ENCODE assay signal across 10 mouse cellular contexts in genomic region chr8:126876300-126877038, GRCm38 (mm10).
DNase-seq lines count a peak whose midpoint lies in the region; ATAC-seq and TF ChIP-seq lines count a peak whose summit lies in the region.
"Had no signal": no experiment of that assay in that cellular context is flagged by ENCODE, and none has a peak within 500 bp of the region (broad histone marks: within the 10 kb centered on the region; RNA-seq: fewer than 3 reads in every experiment).

No protein-coding gene starts in this region.

- H3K9me3 ChIP-seq in liver, embryonic 15.5 days (replicated peaks), result no peaks in the 10 kb centered on the region
- H3K9me3 ChIP-seq in midbrain, embryonic 10.5 days (replicated peaks), result no peaks in the 10 kb centered on the region
- H3K9me3 ChIP-seq: heart, embryonic 13.5 days had no signal

- ATAC-seq in Patski, result peak; percentile 35
- peak; percentile 27 for ATAC-seq in liver, embryonic 15.5 days (ENCODE audit: insufficient read depth)

- WGBS in liver, embryonic 15.5 days (ENCODE audit: insufficient replicate concordance), result 58% methylated on average over 9 of the region's 9 CpGs
- WGBS in midbrain, embryonic 10.5 days, result 65% methylated on average over 9 of the region's 9 CpGs

- peaks cover 16% of the 10 kb centered on the region; the same call in 1 of the 2 replicates for H3K4me1 ChIP-seq in liver, embryonic 15.5 days (replicated peaks)
- 0 out of 2 replicates have a peak, but pooled peaks cover 8% of the 10 kb centered on the region for H3K4me1 ChIP-seq in midbrain, embryonic 10.5 days

- in situ Hi-C loops in Patski (cut with MboI; ENCODE audit: low pct_unique_long_range_greater_than_20kb), result no loop called here

- H3K27me3 ChIP-seq in Patski, result no peaks in the 10 kb centered on the region
- H3K27me3 ChIP-seq in liver, embryonic 15.5 days, result no peaks in the 10 kb centered on the region
- no peaks in the 10 kb centered on the region for H3K27me3 ChIP-seq in midbrain, embryonic 10.5 days (ENCODE audit: low read depth, poor library complexity, severe bottlenecking)
- H3K27me3 ChIP-seq: heart, embryonic 13.5 days had no signal

- no peak overlapping the region for H3K4me3 ChIP-seq in liver, embryonic 15.5 days (replicated peaks)
- H3K4me3 ChIP-seq in midbrain, embryonic 10.5 days, result no peak overlapping the region
- H3K4me3 ChIP-seq: heart, embryonic 13.5 days had no signal

- peak; percentile 70 for DNase-seq in adrenal gland, postnatal 10 days
- no peak for DNase-seq in adrenal gland, postnatal 4 days (ENCODE audit: low spot score in 2 of 2)
- peak; percentile 93 for DNase-seq in Patski (ENCODE audit: low read depth, low spot score)
- DNase-seq in induced T-regulatory cell, adult 2 months (ENCODE audit: low read depth), result peak; percentile 37
- no peak for DNase-seq in layer of hippocampus, adult 9-11 months
- no peak for DNase-seq in midbrain, embryonic 10.5 days (ENCODE audit: low spot score)
- DNase-seq in layer of hippocampus, postnatal 25 days (ENCODE audit: extremely low spot score in 1 of 2, low spot score in 1 of 2), result no peak
- DNase-seq: thymus, postnatal 36 days had no signal

- no peak overlapping the region for H3K9ac ChIP-seq in liver, embryonic 15.5 days

- CTCF ChIA-PET in Patski (lab: Charles Lee), result interaction anchor here (2.1 to 2.2 kb wide), 2 partner anchors 22 to 27 kb away, joined by 5 to 6 read pairs; no protein-coding TSS in a partner anchor

- no peaks in the 10 kb centered on the region for H3K36me3 ChIP-seq in liver, embryonic 15.5 days (replicated peaks)
- no peaks in the 10 kb centered on the region for H3K36me3 ChIP-seq in midbrain, embryonic 10.5 days
- H3K36me3 ChIP-seq: heart, embryonic 13.5 days had no signal

- peak overlapping the region; percentile 64; the same call in 1 of the 2 replicates for H3K27ac ChIP-seq in liver, embryonic 15.5 days (replicated peaks)
- no peak overlapping the region for H3K27ac ChIP-seq in midbrain, embryonic 10.5 days (replicated peaks)

- POLR2A ChIA-PET in Patski (lab: Charles Lee), result no interaction called here

- no peak for TF ChIP-seq CTCF in Patski (IDR thresholded peaks at IDR 0.05)

- H3K4me2 ChIP-seq in liver, embryonic 15.5 days, result peak overlapping the region; percentile 14; the same call in 1 of the 2 replicates
- H3K4me2 ChIP-seq: heart, embryonic 13.5 days had no signal

Comparison
In these comparisons a context has a peak if more than half of its experiments do, and no peak if none do; other contexts are left out.
1. DNase-seq: peak in adrenal gland, postnatal 10 days (single experiment), Patski (single experiment) and induced T-regulatory cell, adult 2 months (single experiment); none in adrenal gland, postnatal 4 days (0 of 2), layer of hippocampus, adult 9-11 months (single experiment), midbrain, embryonic 10.5 days (single experiment) and layer of hippocampus, postnatal 25 days (0 of 2).